Mouse (Mus musculus) CD8-positive naive resting alpha-beta T cell, adult 2 months (primary cell): ENCODE results near the gene Tyrobp.

Source experiments
- DNase-seq, 2 experiments: peaks; one replicate each; pipeline ENCODE4 v3.0.0; 2022; ENCODE audit warnings: low read depth in 2 of 2, low spot score in 2 of 2

Tyrobp gene

DNA sequence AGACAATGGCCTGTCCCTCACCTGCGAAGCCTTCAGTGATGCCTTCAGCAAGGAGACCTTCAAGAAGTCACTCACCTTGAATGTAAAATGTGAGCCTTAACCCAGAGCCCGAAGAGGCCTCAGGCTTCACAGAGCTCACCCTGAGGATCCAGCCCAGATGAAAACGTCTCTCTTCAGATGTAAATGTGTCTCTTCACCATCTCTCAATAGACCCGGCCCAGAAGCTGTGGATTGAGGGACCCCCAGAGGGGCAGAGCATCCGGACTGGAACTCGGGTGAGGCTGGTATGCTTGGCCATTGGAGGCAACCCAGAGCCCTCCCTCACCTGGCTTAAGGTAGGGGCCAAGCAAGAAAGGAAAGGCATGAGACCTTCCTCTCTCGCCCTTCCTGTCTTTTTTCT lies 50.0 kb downstream of the Tyrobp start:
- DNase-seq: no peak

DNA sequence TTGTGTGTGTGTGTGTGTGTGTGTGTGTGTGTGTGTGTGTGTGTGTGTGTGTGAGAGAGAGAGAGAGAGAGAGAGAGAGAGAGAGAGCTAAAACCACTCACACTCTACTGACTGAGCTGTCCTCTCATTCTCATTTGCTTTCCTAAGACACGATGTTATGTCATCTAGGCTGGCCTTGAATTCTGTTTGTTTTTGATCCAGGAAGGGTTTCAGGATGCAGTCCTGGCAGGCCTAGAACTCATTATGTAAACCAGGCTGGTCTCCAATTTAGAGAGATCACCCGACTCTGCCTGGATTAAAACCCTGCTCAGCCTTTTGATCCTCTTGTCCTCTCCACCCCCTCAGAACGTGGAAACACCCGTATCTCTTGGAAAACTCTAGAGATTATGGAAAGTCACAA lies 50.4 kb downstream of the Tyrobp start:
- no peak for DNase-seq

DNA sequence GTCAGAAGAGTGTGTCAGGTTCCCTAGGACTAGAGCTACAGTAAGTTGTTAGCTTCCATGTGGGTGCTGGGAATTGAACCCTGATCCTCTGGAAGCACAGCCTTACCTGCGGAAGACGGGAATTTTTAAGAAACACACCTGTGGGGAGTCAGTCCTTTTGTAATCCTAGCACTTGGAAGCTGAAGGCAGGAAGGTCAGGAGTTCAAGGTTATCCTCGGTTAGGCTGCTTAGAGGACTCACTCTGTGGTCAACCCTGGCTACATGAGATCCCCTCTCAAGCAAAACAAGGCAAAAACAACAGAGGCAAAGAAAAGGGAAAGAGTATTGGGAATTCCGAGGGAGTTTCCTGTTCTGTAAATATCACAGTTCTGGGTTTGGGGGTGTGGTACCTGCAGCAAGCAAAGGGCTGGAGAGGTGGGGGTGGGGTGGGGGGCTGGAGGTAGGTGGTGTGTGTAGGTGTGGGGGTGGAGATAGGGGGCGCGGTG lies 51.3 kb downstream of the Tyrobp start:
- DNase-seq: no peak
